Mouse (Mus musculus) stomach, postnatal 0 days (tissue): ENCODE data around the gene Ptprg.

Experiments used
- CTCF ChIP-seq: IDR thresholded peaks from 2 replicates; pipeline ENCODE4 v1.5.1; 2016; ENCODE audit warnings: antibody characterized with exemption, low read depth, mild to moderate bottlenecking, moderate library complexity
- EP300 ChIP-seq: optimal IDR thresholded peaks from 2 replicates; pipeline ENCODE3; 2016; ENCODE audit warnings: antibody characterized with exemption

- no peak for TF ChIP-seq CTCF
- TF ChIP-seq EP300, result no peak
Observed at GRCm38 (mm10) chr14:11609857-11610582, 56.7 kb downstream of the Ptprg start.
